Comparison of ENCODE assay signal across 8 mouse cellular contexts in the genomic region with DNA sequence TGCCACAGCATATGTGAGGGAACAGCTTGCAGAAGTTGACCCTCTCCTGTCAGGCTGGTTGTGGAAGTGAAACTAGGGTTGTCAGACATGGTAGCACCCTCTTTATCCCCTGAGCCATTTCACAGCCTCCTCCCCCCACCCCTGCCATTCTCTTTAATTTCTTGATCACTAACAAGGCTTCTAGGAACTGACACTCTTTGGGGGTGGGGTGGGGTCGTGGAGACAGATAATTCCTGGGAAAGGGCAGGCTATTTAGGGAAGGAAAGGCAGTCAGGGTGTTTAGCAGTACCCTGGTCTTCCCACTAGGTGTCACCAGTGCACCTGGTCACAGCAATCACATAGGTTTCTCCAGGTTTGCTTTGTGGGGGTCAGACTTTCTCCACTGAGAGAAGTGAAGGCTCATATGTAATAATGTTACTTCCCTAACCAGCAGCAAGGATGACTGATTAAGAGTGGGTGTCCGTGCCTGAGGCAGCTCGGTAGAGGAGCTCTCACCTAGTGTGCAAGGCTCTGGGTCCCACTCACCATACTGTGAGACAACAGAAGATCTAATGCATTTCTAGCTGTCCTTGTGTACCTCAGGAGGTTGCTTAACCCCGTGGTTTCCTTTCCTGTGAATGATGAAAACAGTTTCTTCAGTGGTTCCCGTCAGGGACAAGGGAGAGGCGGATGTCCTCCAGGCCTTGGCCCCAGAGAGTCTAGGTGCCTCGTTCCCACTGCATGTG. TPM values are rescaled to one million over a fixed set of nuclear protein-coding genes. Genes with fewer than 3 reads are reported as not detected.
A peak's percentile ranks its signal among the peaks of the same experiment; 100 is the strongest.
DNase-seq lines count a peak whose midpoint lies in the region; ATAC-seq and TF ChIP-seq lines count a peak whose summit lies in the region.

No protein-coding gene starts in this region.

- peak; percentile 96 for TF ChIP-seq CTCF in heart, adult 2 months (IDR thresholded peaks at IDR 0.05)
- TF ChIP-seq CTCF in lung, embryonic 14.5 days (IDR thresholded peaks at IDR 0.05; ENCODE audit: low read depth): peak; percentile 93

- peaks cover 12% of the 10 kb centered on the region for H3K4me1 ChIP-seq in heart, adult 2 months (ENCODE audit: control insufficient read depth, insufficient read depth, low read length)
- H3K4me1 ChIP-seq in lung, embryonic 14.5 days (ENCODE audit: insufficient read depth): no peaks in the 10 kb centered on the region

- no peaks in the 10 kb centered on the region for H3K9me3 ChIP-seq in lung, embryonic 14.5 days (ENCODE audit: low read depth, low read length)

- intact Hi-C loops in heart, adult 2 months (cut with DNase I): loop anchor here (1.0 kb wide), 4 partner anchors 63 to 165 kb away; no protein-coding TSS in a partner anchor

- H3K27me3 ChIP-seq in heart, adult 2 months (ENCODE audit: control insufficient read depth, insufficient read depth, low read length): no peaks in the 10 kb centered on the region
- H3K27me3 ChIP-seq in lung, embryonic 14.5 days (ENCODE audit: insufficient read depth, low read length): no peaks in the 10 kb centered on the region

- H3K4me2 ChIP-seq in lung, embryonic 14.5 days: no peak overlapping the region

- TF ChIP-seq EP300 in heart, adult 2 months (IDR thresholded peaks at IDR 0.05; ENCODE audit: insufficient read depth, low read depth, low read length): peak; percentile 92; the same call in 1 of the 2 replicates

- no peak for TF ChIP-seq POLR2A in heart, adult 2 months (IDR thresholded peaks at IDR 0.05; ENCODE audit: insufficient read depth, low read depth, low read length)

- peak; percentile 44 for ATAC-seq in lung, embryonic 14.5 days (ENCODE audit: insufficient read depth)

- peak overlapping the region; percentile 74 for H3K27ac ChIP-seq in heart, adult 2 months
- no peak overlapping the region for H3K27ac ChIP-seq in lung, embryonic 14.5 days (ENCODE audit: low read depth)

- WGBS in heart, adult 2 months: 23% methylated on average over 7 of the region's 7 CpGs
- WGBS in lung, embryonic 14.5 days: 34% methylated on average over 7 of the region's 7 CpGs

- H3K9ac ChIP-seq in heart, adult 2 months (ENCODE audit: low read depth, low read length): 0 out of 2 replicates have a peak overlapping the region, but pooled peaks have one; percentile 8
- H3K9ac ChIP-seq in lung, embryonic 14.5 days: no peak overlapping the region

- DNase-seq in CD4-positive, CD25-positive, alpha-beta regulatory T cell, adult 2 months (ENCODE audit: low read depth, low spot score): peak; percentile 65
- peak; percentile 35 for DNase-seq in Muller cell, postnatal 12 days (ENCODE audit: inconsistent ontology term)
- DNase-seq in cerebellum, postnatal 10 days: peak; percentile 83 to 86
- peak; percentile 56 to 76 for DNase-seq in heart, adult 2 months
- DNase-seq in layer of hippocampus, adult 11-12 months (ENCODE audit: low spot score): peak; percentile 77
- peak; percentile 77 for DNase-seq in lung, embryonic 14.5 days
- DNase-seq in retina, postnatal 7 days (ENCODE audit: low read depth, low spot score): peak; percentile 51
- peak; percentile 38 for DNase-seq in yolk sac, embryonic 10.5 days (ENCODE audit: low spot score)

- no peaks in the 10 kb centered on the region for H3K36me3 ChIP-seq in heart, adult 2 months (ENCODE audit: control insufficient read depth, insufficient read depth, low read length)
- H3K36me3 ChIP-seq in lung, embryonic 14.5 days (ENCODE audit: insufficient read depth): no peaks in the 10 kb centered on the region

- H3K4me3 ChIP-seq in heart, adult 2 months: no peak overlapping the region
- H3K4me3 ChIP-seq in lung, embryonic 14.5 days (ENCODE audit: low read depth, low read length): no peak overlapping the region

- H3K79me2 ChIP-seq in heart, adult 2 months (replicated peaks; ENCODE audit: control insufficient read depth, insufficient read depth, low read length): no peaks in the 10 kb centered on the region

RNA-seq across cellular contexts. Expression of gene Ncf4, which starts 12.9 kb away (rescaled TPM):
- total RNA-seq in heart, adult 2 months (2021): 1 to 10 TPM; 1.6 to 1.8 TPM
- 4.5 and 4.9 TPM in 2 replicates for polyA plus RNA-seq in heart, adult 2 months (2012; rRNA removed)
- 3.1 and 7.2 TPM in 2 replicates for polyA plus RNA-seq in lung, embryonic 14.5 days (2014; fragmentation: Nextera tagmentation; extraction: Ambion mirVana)

RNA-seq across cellular contexts. Expression of gene Csf2rb2, which starts 48.0 kb away (rescaled TPM):
- under 1 TPM; 0.75 to 0.84 TPM for total RNA-seq in heart, adult 2 months (2021)
- 1.2 and 1.6 TPM in 2 replicates for polyA plus RNA-seq in heart, adult 2 months (2012; rRNA removed)
- polyA plus RNA-seq in lung, embryonic 14.5 days (2014; fragmentation: Nextera tagmentation; extraction: Ambion mirVana): 0.20 and 0.45 TPM in 2 replicates

RNA-seq across cellular contexts. Expression of gene Pvalb, which starts 51.3 kb away (rescaled TPM):
- under 1 TPM; 0.44 to 0.77 TPM for total RNA-seq in heart, adult 2 months (2021)
- 0.37 and 0.56 TPM in 2 replicates for polyA plus RNA-seq in heart, adult 2 months (2012; rRNA removed)
- 0.20 TPM in 1 of 2 replicates, not detected in the other for polyA plus RNA-seq in lung, embryonic 14.5 days (2014; fragmentation: Nextera tagmentation; extraction: Ambion mirVana)
